Mouse (Mus musculus): ENCODE data around the gene Kif27. TPM values are rescaled to one million over a fixed set of nuclear protein-coding genes. Genes with fewer than 3 reads are reported as not detected.

Kif27 gene
- polyA plus RNA-seq, 1 experiment from 2014 or later, result 2.0 TPM

- Histone ChIP-seq H3K9ac (peak overlapping the region; percentile 83), H3K4me1 (replicated peaks) (peaks cover 21% of the 10 kb centered on the region), H3K4me2 (peak overlapping the region; percentile 68), H3K27me3 (no peaks in the 10 kb centered on the region), H3K27ac (replicated peaks) (peak overlapping the region; percentile 84), H3K9me3 (no peaks in the 10 kb centered on the region), H3K4me3 (peak overlapping the region; percentile 86), H3K36me3 (no peaks in the 10 kb centered on the region)
- WGBS, result under 1% methylated on average over 67 of the region's 84 CpGs
- ATAC-seq (ENCODE audit: low FRiP score, low read depth), result peak; percentile 83
Measured at GRCm38 (mm10) chr13:58274259-58274991, 84.5 kb downstream of the Kif27 start.

GRCm38 (mm10) chr13:58273411-58274258 lies 85.3 kb downstream of the Kif27 start:
- peak overlapping the region; percentile 83 for H3K9ac ChIP-seq
- H3K9me3 ChIP-seq, result no peaks in the 10 kb centered on the region
- H3K4me1 ChIP-seq (replicated peaks), result peaks cover 21% of the 10 kb centered on the region
- ATAC-seq (ENCODE audit: low FRiP score, low read depth), result peak; percentile 79
- peak overlapping the region; percentile 68 for H3K4me2 ChIP-seq
- no peaks in the 10 kb centered on the region for H3K27me3 ChIP-seq
- peak overlapping the region; percentile 84 for H3K27ac ChIP-seq (replicated peaks)
- no peaks in the 10 kb centered on the region for H3K36me3 ChIP-seq
- peak overlapping the region; percentile 86 for H3K4me3 ChIP-seq
- under 1% methylated on average over 98 of the region's 115 CpGs for WGBS

- H3K4me3 ChIP-seq, result no peak overlapping the region
- H3K9ac ChIP-seq, result no peak overlapping the region
- no peaks in the 10 kb centered on the region for H3K27me3 ChIP-seq
- H3K27ac ChIP-seq (replicated peaks), result no peak overlapping the region
- WGBS, result 83% methylated on average over 3 of the region's 3 CpGs
- ATAC-seq (ENCODE audit: low FRiP score, low read depth), result no peak
- no peaks in the 10 kb centered on the region for H3K4me1 ChIP-seq (replicated peaks)
- no peaks in the 10 kb centered on the region for H3K9me3 ChIP-seq
- H3K36me3 ChIP-seq, result peaks cover 10% of the 10 kb centered on the region
- H3K4me2 ChIP-seq, result no peak overlapping the region
Measured at GRCm38 (mm10) chr13:58266864-58267263, 92.1 kb downstream of the Kif27 start.

- H3K36me3 ChIP-seq, result peaks cover 14% of the 10 kb centered on the region
- no peak overlapping the region for H3K27ac ChIP-seq (replicated peaks)
- H3K9ac ChIP-seq, result no peak overlapping the region
- H3K27me3 ChIP-seq, result no peaks in the 10 kb centered on the region
- no peak for ATAC-seq (ENCODE audit: low FRiP score, low read depth)
- no peaks in the 10 kb centered on the region for H3K4me1 ChIP-seq (replicated peaks)
- 90% methylated on average over 8 of the region's 8 CpGs for WGBS
- no peak overlapping the region for H3K4me2 ChIP-seq
- no peaks in the 10 kb centered on the region for H3K9me3 ChIP-seq
- no peak overlapping the region for H3K4me3 ChIP-seq
Measured at GRCm38 (mm10) chr13:58263546-58263945, 95.4 kb downstream of the Kif27 start.

- Histone ChIP-seq H3K9me3 (no peaks in the 10 kb centered on the region), H3K27ac (replicated peaks) (no peak overlapping the region), H3K4me1 (replicated peaks) (no peaks in the 10 kb centered on the region), H3K27me3 (no peaks in the 10 kb centered on the region), H3K9ac (no peak overlapping the region), H3K4me2 (no peak overlapping the region), H3K36me3 (peaks cover 14% of the 10 kb centered on the region), H3K4me3 (no peak overlapping the region)
- 88% methylated on average over 4 of the region's 4 CpGs for WGBS
- ATAC-seq (ENCODE audit: low FRiP score, low read depth), result no peak
Measured at GRCm38 (mm10) chr13:58261674-58262073, 97.2 kb downstream of the Kif27 start.

- H3K9ac ChIP-seq, result no peak overlapping the region
- H3K4me1 ChIP-seq (replicated peaks), result no peaks in the 10 kb centered on the region
- ATAC-seq (ENCODE audit: low FRiP score, low read depth), result no peak
- H3K27ac ChIP-seq (replicated peaks), result no peak overlapping the region
- 90% methylated on average over 1 of the region's 1 CpGs for WGBS
- no peaks in the 10 kb centered on the region for H3K27me3 ChIP-seq
- H3K4me3 ChIP-seq, result no peak overlapping the region
- H3K4me2 ChIP-seq, result no peak overlapping the region
- H3K9me3 ChIP-seq, result no peaks in the 10 kb centered on the region
- H3K36me3 ChIP-seq, result peaks cover 28% of the 10 kb centered on the region
Measured at GRCm38 (mm10) chr13:58253268-58253667, 105.7 kb downstream of the Kif27 start.

GRCm38 (mm10) chr13:58248957-58249356 lies 110.0 kb downstream of the Kif27 start:
- ATAC-seq (ENCODE audit: low FRiP score, low read depth), result no peak
- no peak overlapping the region for H3K4me2 ChIP-seq
- H3K4me3 ChIP-seq, result no peak overlapping the region
- no peaks in the 10 kb centered on the region for H3K4me1 ChIP-seq (replicated peaks)
- no peaks in the 10 kb centered on the region for H3K9me3 ChIP-seq
- H3K9ac ChIP-seq, result no peak overlapping the region
- no peaks in the 10 kb centered on the region for H3K27me3 ChIP-seq
- peaks cover 24% of the 10 kb centered on the region for H3K36me3 ChIP-seq
- WGBS, result 93% methylated on average over 5 of the region's 5 CpGs
- H3K27ac ChIP-seq (replicated peaks), result no peak overlapping the region

MicroRNAs encoded within 50 kb of the gene (microRNA counts, 519-probe panel; counts per million panel counts)
- microRNA mmu-miR-7a, result 3,776 counts per million, percentile 80 among the panel's probes with 10 or more counts

Small RNA genes lying within 50 kb of the gene (microRNA-seq; reads per million reads assigned to microRNA genes)
- gene Mir6369 (not detected), gene Mir7-1 (391 reads per million, percentile 68 among the genes with 10 or more reads in this experiment)

Other genes with a start within 250 kb of the Kif27 start
- gene Klhl3, start 245.5 kb downstream of the Kif27 start, polyA plus RNA-seq (2015; fragmentation: Nextera tagmentation; extraction: Ambion mirVana), result 12.6 and 14.0 TPM in 2 replicates
- gene Hnrnpa0, start 230.6 kb downstream of the Kif27 start, polyA plus RNA-seq (2015; fragmentation: Nextera tagmentation; extraction: Ambion mirVana), result 39.6 and 41.7 TPM in 2 replicates
- gene Idnk, start 201.5 kb downstream of the Kif27 start, polyA plus RNA-seq (2015; fragmentation: Nextera tagmentation; extraction: Ambion mirVana), result 54.2 and 55.9 TPM in 2 replicates
- gene Ubqln1, start 143.5 kb downstream of the Kif27 start, polyA plus RNA-seq (2015; fragmentation: Nextera tagmentation; extraction: Ambion mirVana), result 146 and 158 TPM in 2 replicates
- gene Gkap1, start 83.4 kb downstream of the Kif27 start, polyA plus RNA-seq (2015; fragmentation: Nextera tagmentation; extraction: Ambion mirVana), result 35.1 and 38.8 TPM in 2 replicates
- gene 2210016F16Rik, start 26.1 kb upstream of the Kif27 start, polyA plus RNA-seq (2015; fragmentation: Nextera tagmentation; extraction: Ambion mirVana), result 21.6 and 22.7 TPM in 2 replicates
- 21.8 and 21.9 TPM in 2 replicates for gene Rmi1, start 43.1 kb upstream of the Kif27 start, polyA plus RNA-seq (2015; fragmentation: Nextera tagmentation; extraction: Ambion mirVana)
- gene Hnrnpk, start 44.2 kb upstream of the Kif27 start, polyA plus RNA-seq (2015; fragmentation: Nextera tagmentation; extraction: Ambion mirVana), result 1,232 and 1,269 TPM in 2 replicates